ENCODE assay signal across 8 mouse cellular contexts in genomic region chr1:82286190-82287051, GRCm38 (mm10). TPM values are rescaled to one million over a fixed set of nuclear protein-coding genes. Genes with fewer than 3 reads are reported as not detected.
DNase-seq lines count a peak whose midpoint lies in the region; ATAC-seq and TF ChIP-seq lines count a peak whose summit lies in the region.

No protein-coding gene starts in this region.

- WGBS in embryonic facial prominence, embryonic 12.5 days = 22% methylated on average over 15 of the region's 15 CpGs
- WGBS in heart, embryonic 12.5 days = 23% methylated on average over 15 of the region's 15 CpGs
- WGBS in limb, embryonic 13.5 days = 22% methylated on average over 15 of the region's 15 CpGs
- WGBS in small intestine, adult 2 months = 45% methylated on average over 15 of the region's 15 CpGs

- peaks cover 26% of the 10 kb centered on the region for H3K36me3 ChIP-seq in embryonic facial prominence, embryonic 12.5 days
- H3K36me3 ChIP-seq in heart, embryonic 12.5 days = peaks cover 26% of the 10 kb centered on the region
- peaks cover 31% of the 10 kb centered on the region for H3K36me3 ChIP-seq in limb, embryonic 13.5 days
- no peaks in the 10 kb centered on the region for H3K36me3 ChIP-seq in small intestine, adult 2 months (ENCODE audit: control insufficient read depth, insufficient read depth, low read length)

- H3K4me2 ChIP-seq in embryonic facial prominence, embryonic 12.5 days (replicated peaks) = peak overlapping the region; percentile 75
- H3K4me2 ChIP-seq in heart, embryonic 12.5 days = peak overlapping the region; percentile 84
- H3K4me2 ChIP-seq in limb, embryonic 13.5 days (replicated peaks) = peak overlapping the region; percentile 92

- H3K27ac ChIP-seq in embryonic facial prominence, embryonic 12.5 days = peak overlapping the region; percentile 57
- peak overlapping the region; percentile 70 for H3K27ac ChIP-seq in heart, embryonic 12.5 days (ENCODE audit: poor library complexity, severe bottlenecking)
- H3K27ac ChIP-seq in limb, embryonic 13.5 days = peak overlapping the region; percentile 52; the same call in 1 of the 2 replicates
- no peak overlapping the region for H3K27ac ChIP-seq in small intestine, adult 2 months (ENCODE audit: insufficient read depth, low read depth, low read length)

- H3K4me1 ChIP-seq in embryonic facial prominence, embryonic 12.5 days = peaks cover 44% of the 10 kb centered on the region
- peaks cover 37% of the 10 kb centered on the region for H3K4me1 ChIP-seq in heart, embryonic 12.5 days (replicated peaks)
- H3K4me1 ChIP-seq in limb, embryonic 13.5 days = peaks cover 53% of the 10 kb centered on the region
- H3K4me1 ChIP-seq in small intestine, adult 2 months (ENCODE audit: control insufficient read depth, insufficient read depth, insufficient read length, low read length) = peaks cover 16% of the 10 kb centered on the region

- peak overlapping the region; percentile 74 for H3K4me3 ChIP-seq in embryonic facial prominence, embryonic 12.5 days
- H3K4me3 ChIP-seq in heart, embryonic 12.5 days = peak overlapping the region; percentile 79
- peak overlapping the region; percentile 75 for H3K4me3 ChIP-seq in limb, embryonic 13.5 days
- peak overlapping the region; percentile 44 for H3K4me3 ChIP-seq in small intestine, adult 2 months (ENCODE audit: low read depth, low read length)

- DNase-seq in left cerebral cortex, postnatal 4 days = peak; percentile 36
- no peak for DNase-seq in left cerebral cortex, adult 9 months (ENCODE audit: low spot score in 2 of 2)
- DNase-seq in left cerebral cortex, postnatal 14 days (ENCODE audit: low spot score in 2 of 2) = no peak
- no peak for DNase-seq in right cerebral cortex, postnatal 36 days (ENCODE audit: low spot score in 2 of 2)

- no peaks in the 10 kb centered on the region for H3K27me3 ChIP-seq in embryonic facial prominence, embryonic 12.5 days
- peaks cover 8% of the 10 kb centered on the region for H3K27me3 ChIP-seq in heart, embryonic 12.5 days (replicated peaks)
- no peaks in the 10 kb centered on the region for H3K27me3 ChIP-seq in limb, embryonic 13.5 days
- peaks cover 10% of the 10 kb centered on the region for H3K27me3 ChIP-seq in small intestine, adult 2 months (ENCODE audit: control insufficient read depth, insufficient read depth, low read length)

- H3K9ac ChIP-seq in embryonic facial prominence, embryonic 12.5 days = peak overlapping the region; percentile 64
- peak overlapping the region; percentile 80 for H3K9ac ChIP-seq in heart, embryonic 12.5 days
- peak overlapping the region; percentile 61 for H3K9ac ChIP-seq in limb, embryonic 13.5 days

- ATAC-seq in embryonic facial prominence, embryonic 12.5 days (ENCODE audit: insufficient number of reproducible peaks, insufficient read depth, low FRiP score, low TSS enrichment) = no peak
- ATAC-seq in heart, embryonic 12.5 days (ENCODE audit: insufficient number of reproducible peaks, low FRiP score) = no peak
- no peak for ATAC-seq in limb, embryonic 13.5 days (ENCODE audit: low FRiP score, low read depth)

- TF ChIP-seq POLR2A in small intestine, adult 2 months (IDR thresholded peaks at IDR 0.05; ENCODE audit: low read depth, low read length) = no peak

- no peak for TF ChIP-seq CTCF in small intestine, adult 2 months (IDR thresholded peaks at IDR 0.05; ENCODE audit: extremely low read depth, insufficient read length, insufficient replicate concordance, low read depth, low read length)

- H3K9me3 ChIP-seq in embryonic facial prominence, embryonic 12.5 days = no peaks in the 10 kb centered on the region
- no peaks in the 10 kb centered on the region for H3K9me3 ChIP-seq in heart, embryonic 12.5 days (replicated peaks)
- peaks cover 5% of the 10 kb centered on the region; the same call in 1 of the 2 replicates for H3K9me3 ChIP-seq in limb, embryonic 13.5 days

- intact Hi-C loops in left cerebral cortex, postnatal 4 days (cut with DNase I) = no loop called here
- intact Hi-C loops in left cerebral cortex, postnatal 14 days (cut with DNase I) = loop anchor here (10.0 kb wide), 1 partner anchor 692 kb away; no protein-coding TSS in a partner anchor

RNA-seq across cellular contexts. Expression of gene Irs1, which starts 4.8 kb away (rescaled TPM):
- 10 to 100 TPM; 30.5 to 30.8 TPM for total RNA-seq in left cerebral cortex, postnatal 4 days (2021)
- polyA plus RNA-seq in embryonic facial prominence, embryonic 12.5 days (2016; fragmentation: Nextera tagmentation; extraction: Ambion mirVana) = 14.0 and 14.7 TPM in 2 replicates
- polyA plus RNA-seq in heart, embryonic 12.5 days (2016; fragmentation: Nextera tagmentation; extraction: Ambion mirVana) = 17.5 and 18.7 TPM in 2 replicates
- 10.7 and 11.8 TPM in 2 replicates for polyA plus RNA-seq in limb, embryonic 13.5 days (2015; fragmentation: Nextera tagmentation; extraction: Ambion mirVana)
- 0.95 and 1.1 TPM in 2 replicates for polyA plus RNA-seq in small intestine, adult 2 months (2012; rRNA removed)
- 10 to 100 TPM; 19.9 to 20.3 TPM for total RNA-seq in left cerebral cortex, postnatal 14 days (2021)

RNA-seq across cellular contexts. Expression of gene Rhbdd1, which starts 29.8 kb away (rescaled TPM):
- total RNA-seq in left cerebral cortex, postnatal 4 days (2021) = 1 to 10 TPM; 3.7 to 3.8 TPM
- 7.3 and 7.6 TPM in 2 replicates for polyA plus RNA-seq in embryonic facial prominence, embryonic 12.5 days (2016; fragmentation: Nextera tagmentation; extraction: Ambion mirVana)
- 11.5 and 11.9 TPM in 2 replicates for polyA plus RNA-seq in heart, embryonic 12.5 days (2016; fragmentation: Nextera tagmentation; extraction: Ambion mirVana)
- 7.6 TPM in 2 replicates for polyA plus RNA-seq in limb, embryonic 13.5 days (2015; fragmentation: Nextera tagmentation; extraction: Ambion mirVana)
- 3.0 and 4.9 TPM in 2 replicates for polyA plus RNA-seq in small intestine, adult 2 months (2012; rRNA removed)
- total RNA-seq in left cerebral cortex, postnatal 14 days (2021) = 1 to 10 TPM; 5.4 to 5.6 TPM

RNA-seq across cellular contexts. Expression of gene Gm9747, which starts 53.5 kb away (rescaled TPM):
- total RNA-seq in left cerebral cortex, postnatal 4 days (2021) = not detected
- 29.5 and 34.3 TPM in 2 replicates for polyA plus RNA-seq in embryonic facial prominence, embryonic 12.5 days (2016; fragmentation: Nextera tagmentation; extraction: Ambion mirVana)
- 40.0 and 42.3 TPM in 2 replicates for polyA plus RNA-seq in heart, embryonic 12.5 days (2016; fragmentation: Nextera tagmentation; extraction: Ambion mirVana)
- 32.1 and 34.9 TPM in 2 replicates for polyA plus RNA-seq in limb, embryonic 13.5 days (2015; fragmentation: Nextera tagmentation; extraction: Ambion mirVana)
- not detected in 2 replicates for polyA plus RNA-seq in small intestine, adult 2 months (2012; rRNA removed)
- not detected for total RNA-seq in left cerebral cortex, postnatal 14 days (2021)

Comparison
In these comparisons a context has a peak if more than half of its experiments do, and no peak if none do; other contexts are left out.
1. RNA of gene Gm9747, which starts 53.5 kb away (polyA plus RNA-seq): 40.0 to 42.3 TPM in heart, embryonic 12.5 days, 32.1 to 34.9 TPM in limb, embryonic 13.5 days and 29.5 to 34.3 TPM in embryonic facial prominence, embryonic 12.5 days; not detected in small intestine, adult 2 months; every median in the first group is over 10 times any median in the second.
2. Peak in every context shown above with its lines, with median percentiles within 50 percentile points of each other: H3K4me2 ChIP-seq, H3K4me3 ChIP-seq and H3K9ac ChIP-seq.